ENCODE assay signal across 8 mouse cellular contexts in genomic region chr7:126271712-126272683, GRCm38 (mm10). TPM values are rescaled to one million over a fixed set of nuclear protein-coding genes. Genes with fewer than 3 reads are reported as not detected.
DNase-seq lines count a peak whose midpoint lies in the region; ATAC-seq and TF ChIP-seq lines count a peak whose summit lies in the region.

Gene Sbk1, plus strand, starts transcription at chr7:126272619.

- H3K27ac ChIP-seq in forebrain, embryonic 15.5 days (replicated peaks): peak within 1 kb of the TSS; percentile 99
- peak within 1 kb of the TSS; percentile 73 for H3K27ac ChIP-seq in liver, embryonic 16.5 days (ENCODE audit: low read length)
- peak within 1 kb of the TSS; percentile 93 for H3K27ac ChIP-seq in neural tube, embryonic 12.5 days
- H3K27ac ChIP-seq in stomach, postnatal 0 days (replicated peaks): peak within 1 kb of the TSS; percentile 83

- peak; percentile 86 for ATAC-seq in forebrain, embryonic 15.5 days (replicated peaks)
- ATAC-seq in liver, embryonic 16.5 days (ENCODE audit: low read depth): peak; percentile 84
- ATAC-seq in neural tube, embryonic 12.5 days (ENCODE audit: low FRiP score, low read depth): peak; percentile 88
- peak; percentile 95 for ATAC-seq in stomach, postnatal 0 days (ENCODE audit: low FRiP score, low TSS enrichment)

- no peaks in the 10 kb centered on the region for H3K27me3 ChIP-seq in forebrain, embryonic 15.5 days
- H3K27me3 ChIP-seq in liver, embryonic 16.5 days (ENCODE audit: control insufficient read depth, insufficient read depth, low read depth, low read length): peaks cover 49% of the 10 kb centered on the region
- no peaks in the 10 kb centered on the region for H3K27me3 ChIP-seq in neural tube, embryonic 12.5 days (replicated peaks)
- no peaks in the 10 kb centered on the region for H3K27me3 ChIP-seq in stomach, postnatal 0 days (ENCODE audit: control insufficient read depth, insufficient read depth, low read length)

- H3K4me2 ChIP-seq in forebrain, embryonic 15.5 days (replicated peaks): peak within 1 kb of the TSS; percentile 91
- peak within 1 kb of the TSS; percentile 91 for H3K4me2 ChIP-seq in liver, embryonic 16.5 days (ENCODE audit: low read depth, low read length)
- H3K4me2 ChIP-seq in neural tube, embryonic 12.5 days (replicated peaks): peak within 1 kb of the TSS; percentile 94
- H3K4me2 ChIP-seq in stomach, postnatal 0 days (replicated peaks; ENCODE audit: low read depth): peak within 1 kb of the TSS; percentile 100

- TF ChIP-seq CTCF in stomach, postnatal 0 days (IDR thresholded peaks at IDR 0.05; ENCODE audit: low read depth): no peak

- intact Hi-C loops in heart, postnatal 14 days (cut with DNase I): no loop called here

- H3K9me3 ChIP-seq in forebrain, embryonic 15.5 days: no peaks in the 10 kb centered on the region
- no peaks in the 10 kb centered on the region for H3K9me3 ChIP-seq in liver, embryonic 16.5 days (replicated peaks; ENCODE audit: control insufficient read depth, low read length)
- no peaks in the 10 kb centered on the region for H3K9me3 ChIP-seq in neural tube, embryonic 12.5 days
- no peaks in the 10 kb centered on the region for H3K9me3 ChIP-seq in stomach, postnatal 0 days (ENCODE audit: control insufficient read depth, low read length)

- TF ChIP-seq EP300 in stomach, postnatal 0 days (optimal IDR thresholded peaks at IDR 0.05): no peak

- H3K9ac ChIP-seq in forebrain, embryonic 15.5 days (replicated peaks): peak within 1 kb of the TSS; percentile 100
- peak within 1 kb of the TSS; percentile 70 for H3K9ac ChIP-seq in liver, embryonic 16.5 days (ENCODE audit: low read depth, low read length)
- peak within 1 kb of the TSS; percentile 100 for H3K9ac ChIP-seq in neural tube, embryonic 12.5 days
- peak within 1 kb of the TSS; percentile 82 for H3K9ac ChIP-seq in stomach, postnatal 0 days (ENCODE audit: low read length)

- WGBS in forebrain, embryonic 15.5 days: under 1% methylated on average over 64 of the region's 85 CpGs
- under 1% methylated on average over 81 of the region's 85 CpGs for WGBS in large intestine, adult 2 months
- WGBS in liver, embryonic 16.5 days (ENCODE audit: insufficient replicate concordance): 1% methylated on average over 72 of the region's 85 CpGs
- WGBS in neural tube, embryonic 12.5 days: under 1% methylated on average over 65 of the region's 85 CpGs
- 0% methylated on average over 54 of the region's 85 CpGs for WGBS in stomach, postnatal 0 days

- peaks cover 43% of the 10 kb centered on the region for H3K4me1 ChIP-seq in forebrain, embryonic 15.5 days
- peaks cover 18% of the 10 kb centered on the region for H3K4me1 ChIP-seq in liver, embryonic 16.5 days (ENCODE audit: control insufficient read depth, low read depth, low read length)
- peaks cover 35% of the 10 kb centered on the region for H3K4me1 ChIP-seq in neural tube, embryonic 12.5 days
- peaks cover 6% of the 10 kb centered on the region for H3K4me1 ChIP-seq in stomach, postnatal 0 days (replicated peaks; ENCODE audit: control insufficient read depth, insufficient read depth)

- H3K4me3 ChIP-seq in forebrain, embryonic 15.5 days: peak within 1 kb of the TSS; percentile 96
- H3K4me3 ChIP-seq in liver, embryonic 16.5 days (ENCODE audit: low read depth, low read length): peak within 1 kb of the TSS; percentile 67
- H3K4me3 ChIP-seq in neural tube, embryonic 12.5 days: peak within 1 kb of the TSS; percentile 99
- H3K4me3 ChIP-seq in stomach, postnatal 0 days (ENCODE audit: low read depth, low read length): peak within 1 kb of the TSS; percentile 77

- H3K36me3 ChIP-seq in forebrain, embryonic 15.5 days: 0 out of 2 replicates have a peak, but pooled peaks cover 9% of the 10 kb centered on the region
- no peaks in the 10 kb centered on the region for H3K36me3 ChIP-seq in liver, embryonic 16.5 days (ENCODE audit: control insufficient read depth, insufficient read depth)
- H3K36me3 ChIP-seq in neural tube, embryonic 12.5 days: peaks cover 19% of the 10 kb centered on the region; the same call in 1 of the 2 replicates
- no peaks in the 10 kb centered on the region for H3K36me3 ChIP-seq in stomach, postnatal 0 days (ENCODE audit: control insufficient read depth, insufficient read depth, low read length)

- DNase-seq in ES-CJ7 (ENCODE audit: low read depth, low spot score): peak; percentile 67
- DNase-seq in cerebellum, adult 11-12 months: peak; percentile 94
- DNase-seq in heart, postnatal 14 days: peak; percentile 94 to 97
- peak; percentile 66 for DNase-seq in large intestine, adult 2 months (ENCODE audit: low read depth, low spot score)
- DNase-seq in stomach, postnatal 0 days (ENCODE audit: low spot score): peak; percentile 93

RNA-seq across cellular contexts. Expression of gene Sbk1, which starts in this region (rescaled TPM):
- polyA plus RNA-seq in forebrain, embryonic 15.5 days (2015; fragmentation: Nextera tagmentation; extraction: Ambion mirVana): 336 and 348 TPM in 2 replicates
- 10 to 100 TPM; 77.7 to 82.2 TPM for total RNA-seq in heart, postnatal 14 days (2021)
- polyA plus RNA-seq in large intestine, adult 2 months (2012; rRNA removed): 12.2 and 12.5 TPM in 2 replicates
- polyA plus RNA-seq in liver, embryonic 16.5 days (2015; fragmentation: Nextera tagmentation; extraction: Ambion mirVana): 1.1 and 1.5 TPM in 2 replicates
- polyA plus RNA-seq in neural tube, embryonic 12.5 days (2016; fragmentation: Nextera tagmentation; extraction: Ambion mirVana): 322 and 342 TPM in 2 replicates
- 4.0 and 5.3 TPM in 2 replicates for polyA plus RNA-seq in stomach, postnatal 0 days (2015; fragmentation: Nextera tagmentation; extraction: Ambion mirVana)

Comparison
In these comparisons a context has a peak if more than half of its experiments do, and no peak if none do; other contexts are left out.
1. Peak in every context shown above with its lines: DNase-seq, ATAC-seq, H3K4me3 ChIP-seq and H3K27ac ChIP-seq.
2. RNA of gene Sbk1 (polyA plus RNA-seq): 322 to 342 TPM in neural tube, embryonic 12.5 days and 336 to 348 TPM in forebrain, embryonic 15.5 days; 12.2 to 12.5 TPM in large intestine, adult 2 months, 4.0 to 5.3 TPM in stomach, postnatal 0 days and 1.1 to 1.5 TPM in liver, embryonic 16.5 days; every median in the first group is over 10 times any median in the second.